Mouse (Mus musculus) embryo, embryonic 11 days (tissue): Measurements from ENCODE around the gene Nelfb.
"Not testable (repeated sequence)": the region's sequence is repeated elsewhere in the genome, so short reads cannot be mapped to it uniquely, and the experiment has no call there.

ENCODE experiments used
- DNase-seq: peaks from one replicate; pipeline ENCODE4 v3.0.0-alpha.2; 2015

Gene Nelfb

DNA sequence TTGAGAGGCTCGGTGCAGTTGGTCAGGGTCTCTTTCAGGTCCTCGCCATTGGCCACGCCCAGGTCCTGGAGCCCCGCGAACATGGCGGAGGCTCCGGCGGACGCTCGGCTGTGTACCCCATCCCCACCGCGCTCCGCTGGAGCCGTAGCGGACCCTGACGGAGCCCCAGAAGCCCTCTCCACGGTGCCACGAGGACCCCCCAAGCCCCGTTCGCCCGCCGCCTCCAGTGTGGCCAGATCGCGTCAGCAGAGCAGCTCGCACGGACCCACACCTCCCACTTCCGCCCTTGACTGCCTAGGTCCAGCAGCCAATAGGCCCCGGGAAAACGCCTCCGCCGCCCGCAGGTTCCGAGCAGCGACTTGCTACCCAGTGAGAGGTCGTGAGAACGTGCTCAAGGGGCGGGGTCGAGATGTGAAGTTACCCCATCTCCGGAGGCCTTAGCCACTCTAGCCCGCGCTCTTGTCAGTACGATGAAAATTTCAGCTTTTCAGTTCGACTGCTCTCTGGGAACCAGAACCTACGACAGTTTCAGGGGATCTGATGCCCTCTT, at the start of gene Nelfb:
Nelfb (minus strand) TSS at position 369 of the 550 bp plus-strand sequence.
- peak; percentile 95 for DNase-seq

DNA sequence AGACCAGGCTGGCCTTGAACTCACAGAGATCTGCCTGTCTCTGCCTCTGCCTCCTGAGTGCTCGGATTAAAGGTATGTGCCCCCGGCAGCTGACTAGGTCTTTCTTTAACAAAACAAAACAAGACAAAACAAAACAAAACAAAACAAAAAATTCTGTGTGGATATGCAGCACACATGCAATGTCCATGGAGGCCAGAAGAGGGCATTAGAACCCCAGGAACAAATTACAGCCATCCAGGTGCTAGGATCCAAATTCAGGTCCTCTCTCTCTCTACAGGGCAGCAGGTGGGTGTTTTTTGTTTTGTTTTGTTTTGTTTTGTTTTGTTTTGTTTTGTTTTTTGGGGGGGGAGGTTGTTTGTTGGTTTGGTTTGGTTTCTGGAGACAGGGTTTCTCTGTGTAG, 47.6 kb upstream of the Nelfb start:
- DNase-seq: no peak

DNA sequence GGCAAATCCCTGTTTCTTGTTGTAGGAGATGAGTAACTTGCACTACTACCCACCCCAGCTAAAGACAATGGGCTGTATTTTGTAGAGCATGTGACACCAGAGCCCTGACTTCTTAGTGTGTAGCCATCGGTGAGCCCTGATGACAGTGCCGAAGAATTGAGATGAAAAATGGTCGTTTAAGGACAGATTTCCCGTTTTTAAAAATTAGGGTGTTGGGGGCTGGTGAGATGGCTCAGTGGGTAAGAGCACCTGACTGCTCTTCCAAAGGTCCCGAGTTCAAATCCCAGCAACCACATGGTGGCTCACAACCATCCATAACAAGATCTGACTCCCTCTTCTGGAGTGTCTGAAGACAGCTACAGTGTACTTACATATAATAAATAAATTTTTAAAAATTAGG, 46.0 kb upstream of the Nelfb start:
- not testable (repeated sequence) for DNase-seq

DNA sequence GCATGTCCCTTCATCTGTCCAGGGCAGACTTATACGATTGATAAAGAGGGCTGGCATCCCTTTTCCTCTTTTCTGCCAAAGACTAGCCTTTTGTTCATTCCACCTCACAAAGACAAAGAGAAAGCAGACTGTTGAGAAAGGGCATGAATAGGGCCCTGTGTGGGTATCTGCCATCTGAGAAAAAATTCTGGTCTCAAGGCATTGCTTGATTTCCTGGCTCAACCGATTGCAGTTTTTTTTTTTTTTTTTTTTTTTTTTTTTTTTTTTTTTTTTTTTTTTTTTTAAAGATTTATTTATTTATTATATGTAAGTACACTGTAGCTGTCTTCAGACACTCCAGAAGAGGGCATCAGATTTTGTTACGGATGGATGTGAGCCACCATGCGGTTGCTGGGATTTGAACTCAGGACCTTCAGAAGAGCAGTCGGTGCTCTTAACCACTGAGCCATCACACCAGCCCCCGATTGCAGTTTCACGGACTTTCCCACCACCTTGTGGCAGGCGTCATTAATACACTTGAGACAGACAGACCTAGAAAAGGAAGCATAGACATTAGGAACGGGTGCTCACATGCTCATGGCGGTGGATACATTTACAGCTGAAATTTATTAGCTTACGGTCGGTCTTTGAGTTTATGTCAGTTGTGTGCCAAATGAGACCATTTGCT, 45.3 kb upstream of the Nelfb start:
- DNase-seq: peak; percentile 30

DNA sequence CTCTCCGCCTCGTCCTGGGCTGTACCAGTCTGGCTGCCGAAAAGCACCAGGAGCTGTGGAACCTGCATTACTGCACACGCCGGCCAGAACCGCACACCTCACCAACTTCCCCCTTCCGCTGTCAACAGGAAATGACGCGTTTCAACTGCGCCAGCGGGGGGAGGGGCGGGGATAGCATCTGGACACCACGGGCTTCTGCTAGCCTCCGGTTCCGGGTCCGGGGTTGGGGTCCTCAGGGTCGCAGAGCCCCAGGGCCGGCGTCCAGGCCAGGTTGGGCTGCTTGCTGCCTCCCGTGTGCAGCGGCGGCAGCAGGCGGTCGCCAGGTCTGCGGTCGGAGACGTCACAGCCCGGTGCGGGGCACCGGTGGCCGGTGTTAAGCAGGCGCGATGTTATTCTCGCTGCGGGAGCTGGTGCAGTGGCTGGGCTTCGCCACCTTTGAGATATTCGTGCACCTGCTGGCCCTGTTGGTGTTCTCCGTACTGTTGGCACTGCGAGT, 44.0 kb upstream of the Nelfb start, which contains the start of gene Tmem203:
Tmem203 (plus strand) TSS at position 156 of the 496 bp plus-strand sequence.
- DNase-seq: peak; percentile 94

DNA sequence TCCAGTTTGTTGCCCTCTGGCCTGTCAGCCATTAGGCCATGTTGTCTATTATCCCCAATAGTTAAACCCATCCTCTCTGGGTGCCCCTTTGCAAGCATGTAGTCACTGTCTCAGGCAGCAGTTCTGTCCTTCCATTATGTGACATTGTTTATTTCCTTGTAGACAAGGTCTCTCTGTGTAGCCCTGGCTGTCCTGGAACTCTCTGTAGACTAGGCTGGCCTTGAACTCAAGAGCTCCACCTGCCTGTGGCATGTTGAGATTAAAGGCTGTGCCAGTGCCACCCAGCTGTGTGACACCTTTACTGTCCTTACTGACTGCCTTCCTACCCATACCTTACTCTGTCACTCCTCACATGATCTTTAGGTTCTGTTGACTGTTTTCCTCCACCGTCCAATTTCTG, 41.0 kb upstream of the Nelfb start:
- no peak for DNase-seq

DNA sequence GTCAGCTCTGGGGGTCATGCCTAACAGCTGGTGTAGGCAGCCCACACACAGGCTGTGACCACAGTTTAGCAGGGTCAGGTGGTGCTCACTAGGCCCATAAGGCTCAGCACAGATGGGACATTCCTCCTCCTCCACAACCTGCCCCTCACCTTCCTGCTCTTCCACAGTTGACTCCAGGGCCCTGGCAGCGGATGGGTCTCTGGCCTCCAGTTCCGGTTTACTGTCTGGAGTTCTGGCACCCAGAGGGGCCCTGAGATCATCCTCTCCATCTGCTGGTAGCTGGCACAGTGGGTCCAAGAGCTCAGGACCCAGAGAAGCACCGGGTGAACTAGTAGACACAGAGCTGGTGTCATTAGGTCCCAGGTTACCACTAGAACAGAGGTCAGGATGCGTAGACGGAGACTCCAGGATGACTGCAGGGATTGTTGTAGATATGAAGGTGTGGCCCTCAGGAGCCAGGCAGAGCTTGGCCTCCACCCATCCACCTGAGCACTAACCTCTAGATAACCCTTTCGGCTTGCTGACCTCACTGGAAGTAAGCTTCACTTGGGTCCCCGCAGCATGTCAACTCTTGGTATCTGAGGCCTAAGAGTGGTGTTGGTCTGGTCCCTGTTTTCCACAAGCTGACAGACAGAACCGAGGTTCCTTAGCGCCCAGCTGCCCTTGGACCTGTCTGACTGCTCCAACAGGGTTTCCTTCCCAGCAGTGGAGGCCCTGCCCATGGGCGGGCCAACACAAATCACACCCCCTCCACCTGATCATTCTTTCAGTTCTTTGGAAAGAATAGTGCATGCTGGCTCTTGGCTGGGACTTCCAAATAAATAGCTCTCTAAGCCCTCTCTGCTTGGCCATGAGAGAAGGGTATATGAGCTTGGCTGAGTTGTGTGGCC, 35.1 kb upstream of the Nelfb start, which contains the start of gene AL732309.1:
AL732309.1 (minus strand) TSS at position 681 of the 890 bp plus-strand sequence.
- DNase-seq: no peak

DNA sequence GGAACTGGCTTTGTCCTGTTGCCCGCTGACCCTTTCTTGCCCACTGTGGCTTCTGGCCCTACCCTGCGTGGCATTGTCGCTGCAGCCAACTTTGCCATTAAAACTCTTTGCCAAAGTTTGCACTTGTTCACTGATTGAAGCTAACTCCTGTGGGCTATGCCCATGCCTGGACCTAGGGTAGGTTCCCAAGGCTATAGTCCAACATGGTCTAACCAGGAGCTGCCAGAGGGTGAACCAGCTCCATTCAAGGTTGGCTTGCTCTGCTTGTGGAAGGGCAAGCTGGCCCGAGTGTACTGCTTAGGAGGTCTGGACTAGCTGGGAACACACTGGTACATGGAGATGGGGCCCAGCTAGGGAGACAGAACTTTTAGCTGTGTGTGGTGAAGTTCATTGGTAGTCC, 32.9 kb upstream of the Nelfb start:
- DNase-seq: no peak

DNA sequence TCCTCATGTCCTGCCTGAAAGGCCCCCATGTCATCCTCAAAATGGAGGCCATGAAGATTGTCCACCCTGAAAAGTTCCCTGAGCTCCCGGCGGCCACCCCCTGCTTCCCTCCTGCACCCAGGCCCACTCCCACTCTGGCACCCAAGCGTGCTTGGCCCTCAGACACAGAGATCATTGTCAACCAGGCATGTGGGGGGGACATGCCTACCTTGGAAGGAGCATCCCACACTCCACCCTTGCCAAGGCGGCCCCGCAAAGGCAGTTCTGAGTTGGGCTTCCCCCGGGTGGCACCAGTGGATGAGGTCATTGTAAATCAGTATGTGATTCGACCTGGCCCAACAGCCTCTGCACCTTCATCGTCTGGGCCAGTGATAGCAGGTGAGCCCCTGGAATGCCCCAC, 32.1 kb upstream of the Nelfb start:
- DNase-seq: no peak

DNA sequence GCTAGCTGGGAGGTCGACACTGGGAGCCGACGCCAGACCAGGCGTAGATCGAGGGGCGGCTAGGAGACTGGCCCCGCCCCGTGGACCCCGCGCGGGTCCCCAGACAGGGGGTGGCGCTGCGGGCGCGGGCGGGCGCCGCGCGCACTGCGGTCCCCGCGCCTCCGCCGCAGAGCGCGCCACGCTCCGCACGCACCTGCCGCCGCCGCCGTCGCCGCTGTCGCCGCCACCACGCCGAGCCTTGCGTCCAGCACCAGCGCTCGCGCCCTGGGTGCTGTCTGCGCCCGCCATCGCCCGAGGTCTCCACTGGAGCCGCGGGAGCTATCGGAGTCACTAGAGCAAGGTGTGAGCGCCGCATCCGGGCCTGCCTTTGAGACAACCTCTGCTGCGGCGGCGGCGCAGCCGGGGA, 30.8 kb upstream of the Nelfb start, which contains the start of the genes Rnf208 and Cysrt1:
Rnf208 (plus strand) TSS at position 155 of the 406 bp plus-strand sequence.
Cysrt1 (minus strand) TSS at position 352 of the 406 bp plus-strand sequence.
- DNase-seq: peak; percentile 56

DNA sequence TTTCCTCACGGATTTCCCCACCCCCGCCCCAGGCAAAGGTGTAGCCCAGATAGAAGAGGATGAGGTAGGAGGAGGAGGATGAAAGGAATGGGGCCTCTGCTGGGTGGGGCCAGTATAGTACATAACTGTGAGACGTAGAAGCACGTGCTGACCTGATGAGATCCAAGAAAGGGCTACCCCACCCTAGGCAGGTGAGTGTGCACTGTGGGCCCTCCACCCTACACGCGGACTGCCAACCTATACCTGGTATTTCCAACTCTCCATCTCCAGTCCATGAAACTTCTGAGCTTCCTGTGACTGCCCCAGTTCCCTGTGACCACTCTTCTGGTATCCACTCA, 30.1 kb upstream of the Nelfb start:
- DNase-seq: no peak

DNA sequence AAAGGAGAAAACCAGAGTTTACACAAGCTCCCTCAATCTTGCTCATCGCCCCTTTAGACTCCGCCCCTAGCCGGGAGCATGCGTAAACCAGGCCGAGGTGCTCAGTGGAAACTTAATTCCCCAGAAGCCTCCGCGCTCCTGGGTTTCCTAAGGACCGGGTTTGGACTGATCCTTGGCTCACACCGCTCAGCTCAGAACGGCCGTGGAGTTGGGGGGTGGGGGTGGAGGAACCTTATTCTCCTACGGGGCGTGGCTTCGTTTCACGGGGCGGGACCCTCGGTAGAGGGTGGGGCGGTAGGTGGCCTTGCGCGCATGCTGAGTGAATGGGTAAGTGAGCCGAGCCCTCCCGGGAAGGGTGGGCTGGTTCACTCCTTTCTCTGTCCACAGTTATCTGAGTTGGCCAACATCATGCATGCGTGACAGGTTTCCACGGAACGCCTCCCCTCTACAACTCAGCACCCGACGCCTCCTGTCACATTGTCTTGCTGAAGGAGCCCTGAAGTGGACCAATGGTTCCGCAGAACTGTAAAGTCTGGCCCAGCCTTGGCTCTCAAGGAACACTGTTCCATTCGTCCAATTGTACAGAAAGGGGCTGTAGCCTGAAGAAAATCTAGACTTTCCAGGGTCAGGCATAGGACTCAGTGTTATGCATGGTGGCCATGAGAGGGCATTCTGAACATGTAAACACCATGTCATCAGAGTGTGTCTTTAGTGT, 29.6 kb upstream of the Nelfb start:
- DNase-seq: peak; percentile 89

DNA sequence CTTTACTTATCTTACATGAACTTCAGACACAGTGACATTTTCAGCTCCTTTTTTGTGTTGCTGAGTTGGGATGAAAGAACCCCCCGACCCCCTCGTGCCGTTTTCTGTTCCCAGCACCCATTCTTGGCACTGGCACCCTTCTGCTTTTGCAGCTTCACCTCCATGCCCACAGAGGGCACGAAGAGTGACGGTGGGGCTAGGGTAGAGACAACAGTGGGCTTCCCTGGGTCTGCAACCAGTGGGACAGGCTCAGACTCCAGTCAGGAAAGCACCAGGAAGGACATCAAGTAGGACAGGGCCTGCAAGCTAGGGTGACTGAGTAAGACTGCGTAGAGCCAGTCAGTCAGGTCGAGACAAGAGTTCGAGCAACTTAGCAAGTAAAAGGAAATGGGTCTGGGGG, 29.0 kb upstream of the Nelfb start:
- DNase-seq: no peak

DNA sequence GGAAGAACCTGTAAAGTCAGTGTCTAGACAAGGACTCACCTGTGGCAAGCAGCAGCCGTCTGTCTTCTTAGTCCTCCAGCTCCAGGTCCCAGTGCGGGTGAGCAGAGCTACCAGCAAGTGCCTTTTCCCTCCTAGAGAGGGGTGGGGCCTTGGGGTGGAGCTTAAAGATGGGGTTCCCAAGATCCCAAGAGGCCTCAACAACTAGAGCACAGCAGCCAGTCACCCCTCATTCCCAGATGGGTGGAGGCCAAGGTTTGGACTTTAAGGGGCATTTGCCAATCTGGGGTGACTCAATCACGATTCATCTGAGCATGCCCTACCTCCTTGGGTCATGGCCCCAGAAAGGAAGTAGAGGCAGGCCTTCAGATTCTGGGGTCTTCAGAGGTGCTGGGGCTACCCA, 28.5 kb upstream of the Nelfb start:
- DNase-seq: no peak

DNA sequence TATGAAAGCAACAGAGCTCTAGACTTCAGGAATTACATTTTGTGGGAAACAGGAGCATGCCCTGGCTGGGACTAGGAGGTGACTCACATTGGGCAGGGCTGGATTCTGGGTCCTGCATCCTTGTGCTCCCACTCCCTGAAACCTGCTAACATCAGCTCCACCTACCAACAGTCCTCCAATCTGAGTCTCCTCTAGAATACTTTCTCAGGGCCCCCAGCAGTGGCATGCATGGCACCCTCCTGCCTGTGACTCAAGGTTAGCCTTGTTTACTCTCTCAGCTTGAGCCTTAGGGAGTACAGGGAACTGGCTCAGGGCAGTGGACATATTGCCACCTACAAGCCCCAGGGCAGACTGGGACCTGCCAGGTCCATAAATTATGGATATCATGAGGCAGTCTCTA, 26.8 kb upstream of the Nelfb start:
- DNase-seq: no peak

DNA sequence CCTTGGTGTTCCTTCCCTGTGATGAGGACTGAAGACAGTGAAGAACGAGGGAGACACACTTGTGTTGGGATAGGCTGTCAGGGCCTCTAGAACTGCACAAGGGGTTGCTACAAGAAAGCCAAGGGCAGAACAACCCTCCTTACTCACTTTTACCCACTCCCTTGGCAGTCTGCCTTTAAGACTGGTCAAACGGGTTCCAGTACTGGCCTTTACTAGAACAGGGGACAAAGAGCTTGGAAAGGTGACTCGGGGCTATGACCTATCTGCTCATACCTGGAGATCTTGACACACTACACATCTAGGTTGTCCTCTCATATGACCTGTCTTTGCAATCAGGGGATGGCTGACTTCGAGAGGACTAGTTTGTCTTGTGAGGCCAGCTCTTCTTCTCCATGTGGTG, 26.2 kb upstream of the Nelfb start:
- no peak for DNase-seq

DNA sequence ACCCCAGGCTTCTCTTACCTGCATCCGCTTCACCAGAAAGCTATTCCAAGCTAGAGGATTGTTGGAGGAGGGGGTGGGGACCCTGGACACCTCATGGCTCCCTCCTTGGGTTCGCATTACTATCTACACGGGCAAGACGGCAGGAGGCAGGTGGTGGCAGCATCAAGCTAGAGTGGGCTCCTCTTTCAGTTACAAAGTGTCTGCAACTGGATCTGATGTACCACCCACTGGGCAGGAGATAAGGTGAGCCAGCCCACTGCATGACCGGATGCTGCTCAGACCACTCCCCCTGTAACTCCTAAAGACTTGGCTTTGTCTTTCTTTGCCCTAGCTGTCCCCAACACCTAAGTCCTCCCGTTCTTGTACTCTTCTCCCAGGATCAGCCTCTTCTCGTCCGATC, 25.3 kb upstream of the Nelfb start, which contains the start of gene Rnf224:
Rnf224 (minus strand) TSS at position 174 of the 400 bp plus-strand sequence.
- DNase-seq: no peak

DNA sequence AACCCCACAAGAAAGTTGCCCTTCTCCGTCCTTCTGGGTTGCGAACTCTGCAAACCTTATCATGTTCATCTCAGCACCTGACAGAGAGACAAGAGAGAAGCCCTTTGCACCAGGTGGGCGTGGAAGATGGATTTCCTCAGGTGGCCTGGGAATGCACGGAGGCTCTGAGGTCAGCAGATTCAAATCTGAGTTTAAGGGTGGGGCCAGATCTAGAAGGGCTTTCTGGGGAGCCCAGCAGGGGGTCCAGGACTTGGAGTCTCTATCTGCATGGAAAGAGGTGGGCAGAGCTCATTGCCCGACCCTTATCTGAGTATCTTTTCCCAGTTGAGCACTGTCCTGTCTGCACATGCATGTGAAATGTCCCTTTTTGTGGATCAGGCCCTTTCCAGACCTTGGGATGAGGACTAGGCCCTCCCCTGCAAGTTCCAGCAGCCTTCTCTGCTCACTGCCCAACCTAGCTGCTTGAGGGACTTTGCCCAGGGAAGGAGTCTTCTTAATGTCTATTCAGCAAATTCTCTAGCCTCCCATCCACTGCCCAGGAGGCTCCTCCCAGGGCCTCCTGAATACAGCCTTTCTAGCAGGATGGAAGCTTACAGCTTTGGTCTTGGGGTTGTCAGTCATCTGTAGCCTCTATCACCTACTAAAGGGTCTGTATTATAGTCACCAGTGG, 23.4 kb upstream of the Nelfb start:
- no peak for DNase-seq

DNA sequence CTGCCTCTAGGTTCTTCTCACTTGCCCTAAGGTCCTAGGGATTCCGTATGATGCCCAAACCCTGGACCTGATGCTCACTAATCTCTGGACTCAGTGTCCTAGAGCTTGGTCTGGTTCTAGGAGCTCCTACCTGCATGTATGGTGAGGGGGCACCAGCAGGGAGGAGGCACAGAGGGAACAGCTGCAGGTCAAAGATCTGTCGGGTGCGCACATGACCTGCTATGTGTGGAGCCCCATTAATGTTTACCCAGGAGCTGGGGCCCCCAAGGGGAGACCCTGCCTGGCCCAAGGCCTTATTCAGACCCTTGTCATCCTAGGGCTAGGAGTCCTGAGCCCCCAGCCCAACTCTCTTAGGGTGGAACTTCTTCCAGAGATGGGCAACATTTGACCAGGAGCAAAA, 22.8 kb upstream of the Nelfb start, which contains the start of gene Slc34a3:
Slc34a3 (minus strand) TSS at position 315 of the 400 bp plus-strand sequence.
- no peak for DNase-seq

DNA sequence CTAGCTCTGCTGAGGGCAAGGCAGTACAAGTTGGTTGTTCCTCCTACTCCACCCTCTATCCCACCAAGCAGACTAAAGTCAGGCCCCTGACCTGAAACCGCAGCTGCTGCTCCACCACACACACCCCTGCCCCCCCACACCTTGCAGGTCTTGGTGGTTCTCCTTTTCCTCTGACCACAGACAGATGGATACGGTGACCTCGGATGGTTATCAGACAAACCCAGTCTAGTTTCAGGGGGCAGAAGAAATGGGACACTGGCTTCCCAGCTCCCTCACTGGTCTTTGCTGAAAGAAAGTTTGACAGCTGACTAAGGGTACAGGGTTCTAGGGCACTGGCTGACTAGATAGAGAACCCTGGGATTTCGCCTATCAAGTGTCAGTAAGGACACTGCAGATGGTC, 22.1 kb upstream of the Nelfb start:
- no peak for DNase-seq

DNA sequence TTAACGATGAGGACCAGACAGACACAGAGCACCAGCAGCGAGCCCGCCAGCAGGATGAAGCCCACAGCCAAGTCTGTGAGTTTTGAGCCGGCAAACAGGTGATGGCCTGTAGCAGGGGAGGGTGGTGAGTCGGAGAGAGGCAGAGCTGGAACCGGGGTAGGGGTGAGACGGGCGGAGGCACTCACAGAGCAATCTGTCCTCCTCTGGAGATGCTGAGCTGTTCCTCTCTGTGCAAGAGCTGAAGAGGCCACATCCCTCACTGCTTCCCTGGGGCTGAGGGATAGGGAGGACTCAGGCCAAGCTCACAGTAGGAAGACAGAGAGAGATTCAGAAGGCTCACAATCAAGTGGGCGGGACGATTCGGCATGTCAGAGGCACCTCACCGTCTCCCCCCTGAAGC, 19.7 kb upstream of the Nelfb start:
- no peak for DNase-seq

DNA sequence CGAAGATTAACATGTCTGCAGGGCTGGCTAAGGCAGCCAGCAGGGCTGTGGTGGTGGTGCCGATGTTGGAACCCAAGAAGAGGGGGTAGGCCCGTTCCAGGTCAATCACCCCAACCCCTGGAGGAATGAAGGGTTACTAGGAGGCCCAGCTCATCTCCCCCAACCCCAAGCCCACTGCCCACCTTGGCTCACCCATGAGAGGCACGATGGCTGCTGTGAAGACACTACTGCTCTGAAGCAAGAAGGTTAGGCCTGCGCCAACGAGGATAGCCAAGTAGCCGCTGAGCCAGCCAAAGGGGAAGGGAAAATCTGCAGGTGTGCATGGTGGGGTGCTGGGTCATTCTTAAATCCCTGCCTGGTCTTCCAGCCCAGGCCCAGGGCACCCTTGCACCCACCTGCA, 19.3 kb upstream of the Nelfb start:
- DNase-seq: no peak
